Mouse (Mus musculus) CH12.LX (cell line): ENCODE results near the gene Drd2.

Experiments used
- CTCF ChIP-seq, 2 experiments: IDR thresholded peaks in 1 of 2; conservative IDR thresholded peaks in 1 of 2; 2 replicates each; pipeline ENCODE4 v1.5.1; 2011 to 2012; ENCODE audit warnings: low read depth in 2 of 2, low read length in 2 of 2, improper control_type of control experiment in 1 of 2, inconsistent platforms in 1 of 2, mild to moderate bottlenecking in 1 of 2, moderate library complexity in 1 of 2
- EP300 ChIP-seq: IDR thresholded peaks from 2 replicates; pipeline ENCODE4 v1.6.1; 2011; ENCODE audit warnings: low read length, improper control_type of control experiment
- ETS1 ChIP-seq: conservative IDR thresholded peaks from 2 replicates; pipeline ENCODE4 v1.6.1; 2012; ENCODE audit warnings: low read depth, mild to moderate bottlenecking, inconsistent platforms, low read length, improper control_type of control experiment, moderate library complexity
- HCFC1 ChIP-seq: IDR thresholded peaks from 2 replicates; pipeline ENCODE4 v1.6.1; 2012; ENCODE audit warnings: low read depth, mild to moderate bottlenecking, inconsistent platforms, low read length, improper control_type of control experiment
- MAFK ChIP-seq: IDR thresholded peaks from 2 replicates; pipeline ENCODE4 v1.6.1; 2011; ENCODE audit warnings: low read length, improper control_type of control experiment; ENCODE audit not compliant: insufficient replicate concordance
- MAX ChIP-seq: IDR thresholded peaks from 2 replicates; pipeline ENCODE4 v1.6.1; 2011; ENCODE audit warnings: low read length, improper control_type of control experiment
- MEF2A ChIP-seq: IDR thresholded peaks from 2 replicates; pipeline ENCODE4 v1.6.1; 2014; ENCODE audit warnings: low read depth, mild to moderate bottlenecking, inconsistent platforms, low read length, improper control_type of control experiment, borderline replicate concordance
- NRF1 ChIP-seq: IDR thresholded peaks from 2 replicates; pipeline ENCODE4 v1.6.1; 2014; ENCODE audit warnings: low read depth, mild to moderate bottlenecking, inconsistent platforms, low read length, improper control_type of control experiment, moderate library complexity
- POLR2A ChIP-seq: IDR thresholded peaks from 2 replicates; pipeline ENCODE4 v1.6.1; 2011; ENCODE audit warnings: low read depth, mild to moderate bottlenecking, improper control_type of control experiment, low read length
- POLR2AphosphoS2 ChIP-seq: IDR thresholded peaks from 2 replicates; pipeline ENCODE4 v1.6.1; 2011; ENCODE audit warnings: low read depth, low read length, improper control_type of control experiment
- RAD21 ChIP-seq: IDR thresholded peaks from 2 replicates; pipeline ENCODE4 v1.6.1; 2011; ENCODE audit warnings: low read depth, mild to moderate bottlenecking, low read length, improper control_type of control experiment, moderate library complexity
- SIN3A ChIP-seq: IDR thresholded peaks from 2 replicates; pipeline ENCODE4 v1.6.1; 2012; ENCODE audit warnings: low read length, improper control_type of control experiment, inconsistent platforms
- TCF12 ChIP-seq: IDR thresholded peaks from 2 replicates; pipeline ENCODE4 v1.6.1; 2014; ENCODE audit warnings: low read depth, mild to moderate bottlenecking, inconsistent platforms, low read length, improper control_type of control experiment
- ZNF384 ChIP-seq: IDR thresholded peaks from 2 replicates; pipeline ENCODE4 v1.6.1; 2012; ENCODE audit warnings: low read depth, low read length, improper control_type of control experiment, inconsistent platforms

DNA sequence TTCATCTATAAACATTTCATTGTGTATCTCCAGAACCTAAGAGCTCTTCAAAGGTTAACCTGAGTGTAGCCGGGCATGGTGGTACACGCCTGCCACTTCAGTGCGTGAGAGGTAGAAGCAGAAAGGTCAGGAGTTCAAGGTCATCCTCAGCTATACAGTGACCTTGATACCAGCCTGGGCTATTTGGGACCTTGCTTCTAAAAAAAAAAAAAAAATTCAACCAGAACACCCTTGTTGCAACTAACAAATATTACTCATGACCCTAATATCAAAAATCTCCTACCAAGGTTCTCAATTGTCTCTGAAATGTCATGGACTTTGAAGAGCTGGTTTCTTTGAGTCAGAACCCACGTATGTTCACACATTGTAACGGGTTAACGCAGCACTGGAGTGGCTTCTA is 44.4 kb downstream of the Drd2 start:
- TF ChIP-seq POLR2A (no peak), MAX (no peak), EP300 (no peak), ETS1 (no peak), CTCF (conservative IDR thresholded peaks at IDR 0.05 in 1 of 2, IDR thresholded peaks at IDR 0.05 in 1 of 2; ENCODE audit: low read depth in 2 of 2, low read length in 2 of 2) (no peak), ZNF384 (no peak), NRF1 (no peak), RAD21 (no peak), MEF2A (no peak), POLR2AphosphoS2 (no peak), TCF12 (no peak), SIN3A (no peak), MAFK (no peak), HCFC1 (no peak)
